Mouse (Mus musculus): ENCODE data around the gene Ubxn1.

GRCm38 (mm10) chr19:8832971-8833370 is 38.3 kb upstream of the Ubxn1 start:
- TF ChIP-seq EP300 (IDR thresholded peaks at IDR 0.05; ENCODE audit: low read depth) (no peak), CTCF (IDR thresholded peaks at IDR 0.05; ENCODE audit: low read depth) (no peak)

Measured in heart, postnatal 0 days (tissue).